Mouse (Mus musculus) C2C12 (cell line): ENCODE data around the gene BC048403.

Experiments used
- CEBPB ChIP-seq: IDR thresholded peaks from one replicate; pipeline ENCODE4 v1.6.1; 2011; ENCODE audit warnings: low read depth, mild to moderate bottlenecking, control low read depth, moderate library complexity
- CTCF ChIP-seq: IDR thresholded peaks from one replicate; pipeline ENCODE4 v1.5.1; 2011; ENCODE audit not compliant: control insufficient read depth, insufficient read depth, insufficient read length
- FOSL1 ChIP-seq: IDR thresholded peaks from one replicate; pipeline ENCODE4 v1.8.0; 2011; ENCODE audit warnings: mild to moderate bottlenecking, low read length; ENCODE audit not compliant: poor library complexity, insufficient read depth, severe bottlenecking
- MAX ChIP-seq: IDR thresholded peaks from one replicate; pipeline ENCODE4 v1.6.1; 2011; ENCODE audit warnings: mild to moderate bottlenecking, control low read depth
- MYOD1 ChIP-seq: IDR thresholded peaks from one replicate; pipeline ENCODE4 v1.6.1; 2011; ENCODE audit warnings: low read depth; ENCODE audit not compliant: control insufficient read depth, insufficient read length
- MYOG ChIP-seq: IDR thresholded peaks from one replicate; pipeline ENCODE4 v1.6.1; 2011; ENCODE audit not compliant: control insufficient read depth, insufficient read length; ENCODE audit errors: extremely low read depth
- USF1 ChIP-seq: IDR thresholded peaks from one replicate; pipeline ENCODE4 v1.6.1; 2011; ENCODE audit warnings: low read depth, mild to moderate bottlenecking, control low read depth, moderate library complexity

- TF ChIP-seq MAX (no peak), CTCF (no peak), MYOG (no peak), MYOD1 (no peak), USF1 (no peak), CEBPB (no peak), FOSL1 (no peak)
Observed at GRCm38 (mm10) chr10:121765174-121766057, 25.7 kb downstream of the BC048403 start.
